Mouse (Mus musculus) NIH3T3 (cell line): ENCODE results near the gene Rbl2.

Source experiments
- DNase-seq: peaks from one replicate; pipeline ENCODE4 v3.0.0-alpha.2; 2012; ENCODE audit warnings: low read depth

The Rbl2 gene

GRCm38 (mm10) chr8:91106271-91106670 is 36.4 kb downstream of the Rbl2 start:
- DNase-seq = no peak

GRCm38 (mm10) chr8:91111868-91112477 is 42.1 kb downstream of the Rbl2 start:
- DNase-seq = no peak

- DNase-seq = no peak
These were observed 44.6 kb downstream of the Rbl2 start for GRCm38 (mm10) chr8:91114428-91114827.

- no peak for DNase-seq
These were observed 45.1 kb downstream of the Rbl2 start for GRCm38 (mm10) chr8:91114910-91115309.

GRCm38 (mm10) chr8:91117537-91117936 is 47.7 kb downstream of the Rbl2 start:
- DNase-seq = peak; percentile 13

GRCm38 (mm10) chr8:91118131-91118530 is 48.3 kb downstream of the Rbl2 start:
- peak; percentile 59 for DNase-seq

GRCm38 (mm10) chr8:91124315-91124714 is 54.5 kb downstream of the Rbl2 start:
- no peak for DNase-seq

- no peak for DNase-seq
These were observed 56.9 kb downstream of the Rbl2 start for GRCm38 (mm10) chr8:91126786-91127185.

- DNase-seq = no peak
These were observed 62.9 kb downstream of the Rbl2 start for GRCm38 (mm10) chr8:91132731-91133130.

GRCm38 (mm10) chr8:91133441-91134069 is 63.7 kb downstream of the Rbl2 start:
- DNase-seq = peak; percentile 25

- DNase-seq = peak; percentile 99
These were observed 64.2 kb downstream of the Rbl2 start for GRCm38 (mm10) chr8:91134070-91134475.

GRCm38 (mm10) chr8:91134659-91135058 is 64.8 kb downstream of the Rbl2 start:
- no peak for DNase-seq

- DNase-seq = peak; percentile 35
These were observed 65.7 kb downstream of the Rbl2 start for GRCm38 (mm10) chr8:91135308-91136181.

GRCm38 (mm10) chr8:91140828-91141227 is 71.0 kb downstream of the Rbl2 start:
- no peak for DNase-seq

GRCm38 (mm10) chr8:91147715-91148114 is 77.9 kb downstream of the Rbl2 start:
- DNase-seq = peak; percentile 78

GRCm38 (mm10) chr8:91148643-91149178 is 78.9 kb downstream of the Rbl2 start:
- DNase-seq = no peak

GRCm38 (mm10) chr8:91149298-91149697 is 79.4 kb downstream of the Rbl2 start:
- no peak for DNase-seq

GRCm38 (mm10) chr8:91151531-91151930 is 81.7 kb downstream of the Rbl2 start:
- no peak for DNase-seq

GRCm38 (mm10) chr8:91153831-91154230 is 84.0 kb downstream of the Rbl2 start:
- DNase-seq = peak; percentile 14

- peak; percentile 39 for DNase-seq
These were observed 84.7 kb downstream of the Rbl2 start for GRCm38 (mm10) chr8:91154564-91154963.

- DNase-seq = no peak
These were observed 88.8 kb downstream of the Rbl2 start for GRCm38 (mm10) chr8:91158617-91159016.

GRCm38 (mm10) chr8:91159959-91160800 is 90.3 kb downstream of the Rbl2 start:
- DNase-seq = no peak
